Mouse (Mus musculus) erythroid progenitor cell, adult 5-6 weeks (primary cell): Measurements from ENCODE around the gene Capns2. TPM values are rescaled to one million over a fixed set of nuclear protein-coding genes. Genes with fewer than 3 reads are reported as not detected.

Source experiments
- ATAC-seq: replicated peaks from 2 replicates; pipeline ENCODE4 v1.8.0; 2016; ENCODE audit warnings: moderate number of reproducible peaks, mild to moderate bottlenecking, moderate TSS enrichment, inconsistent platforms; ENCODE audit not compliant: poor library complexity, low FRiP score, severe bottlenecking
- total RNA-seq, 2 experiments: library from RNA; stranded (forward) in 1 of 2; stranded (reverse) in 1 of 2; fragments of 150-400 nt in 1 of 2; fragments of 186-747, 209-891 nt in 1 of 2; gene quantifications; 2 replicates each; pipeline versions ENCODE4 v1.2.3 to v1.2.4; 2015 to 2017; ENCODE audit warnings: low replicate concordance in 2 of 2

Gene Capns2
- total RNA-seq, 2 experiments from 2014 or later, result not detected

- ATAC-seq, result no peak
Observed at GRCm38 (mm10) chr8:92902981-92903380, 1.8 kb downstream of the Capns2 start.

DNA sequence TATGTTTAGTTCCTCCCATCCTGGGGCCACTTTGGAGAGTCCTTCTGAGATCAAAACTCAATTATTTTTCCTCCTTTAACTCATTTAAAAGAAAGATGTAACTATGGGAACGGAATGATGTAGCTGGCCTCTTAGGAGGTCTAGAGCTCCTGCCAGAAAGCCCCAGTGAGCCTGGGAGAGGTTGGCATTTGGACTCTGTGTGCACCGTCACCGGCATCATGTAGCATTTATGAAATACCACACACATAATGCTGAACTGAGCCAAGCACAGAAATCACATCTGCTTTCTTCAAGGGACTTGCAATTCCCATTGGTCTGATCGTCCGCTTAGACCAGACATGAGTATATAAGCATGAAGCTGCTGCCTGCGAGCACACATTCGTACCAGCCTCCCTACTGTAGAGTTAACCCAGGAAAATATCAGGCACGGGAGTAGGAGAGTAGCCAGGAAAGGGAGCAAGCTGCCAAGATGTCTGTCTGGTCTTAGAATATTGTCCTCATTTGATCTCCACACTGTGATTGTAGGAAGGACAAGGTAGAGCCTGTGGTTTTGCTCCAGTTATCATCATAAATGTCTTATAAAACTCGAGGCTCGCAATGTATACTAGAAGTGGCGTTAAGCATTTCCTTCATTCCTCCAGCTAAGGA is 2.4 kb downstream of the Capns2 start:
- ATAC-seq, result no peak

- ATAC-seq, result no peak
Observed at GRCm38 (mm10) chr8:92906553-92906952, 5.3 kb downstream of the Capns2 start.

DNA sequence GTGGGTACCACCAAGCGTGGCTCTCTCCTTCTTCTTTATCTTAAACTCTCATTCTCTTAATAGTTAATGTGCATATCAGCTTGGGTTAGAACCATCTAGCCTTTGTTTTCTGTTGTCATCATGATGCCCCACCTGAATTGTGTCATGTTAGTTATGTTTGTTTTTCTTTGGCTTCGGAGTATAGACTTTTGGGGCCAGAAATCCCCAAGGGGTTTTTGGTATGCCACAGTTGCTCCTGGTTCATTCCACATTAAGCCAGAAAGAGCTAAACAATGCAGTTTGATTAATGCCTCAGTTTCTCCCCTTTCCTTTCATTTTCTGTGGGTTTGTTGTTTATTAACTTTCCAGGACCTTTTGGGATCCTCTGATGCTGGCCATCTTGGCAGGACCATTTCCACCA is 7.2 kb downstream of the Capns2 start:
- ATAC-seq, result no peak

- no peak for ATAC-seq
Observed at GRCm38 (mm10) chr8:92911477-92911876, 10.3 kb downstream of the Capns2 start.

DNA sequence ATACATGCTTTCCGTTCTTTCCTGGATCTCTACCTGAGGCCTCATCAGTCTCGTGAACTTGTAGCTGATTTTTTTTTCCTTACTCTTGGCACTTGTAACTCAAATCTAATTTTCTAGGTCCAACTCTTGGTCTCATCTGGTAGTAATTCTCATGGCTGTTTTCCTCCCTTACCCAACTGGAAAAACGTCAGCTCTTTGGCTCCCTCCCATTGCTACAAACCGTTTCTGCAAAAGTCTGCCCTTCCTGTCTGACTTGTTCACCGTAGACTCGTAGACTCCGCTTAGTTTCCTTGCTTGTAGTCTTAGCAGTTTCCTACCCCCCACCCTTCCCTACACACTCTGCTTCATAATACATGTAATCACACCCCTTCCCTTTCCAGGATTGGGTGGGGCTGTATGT is 12.2 kb downstream of the Capns2 start:
- ATAC-seq, result no peak

GRCm38 (mm10) chr8:92916082-92916481 is 14.9 kb downstream of the Capns2 start:
- no peak for ATAC-seq

DNA sequence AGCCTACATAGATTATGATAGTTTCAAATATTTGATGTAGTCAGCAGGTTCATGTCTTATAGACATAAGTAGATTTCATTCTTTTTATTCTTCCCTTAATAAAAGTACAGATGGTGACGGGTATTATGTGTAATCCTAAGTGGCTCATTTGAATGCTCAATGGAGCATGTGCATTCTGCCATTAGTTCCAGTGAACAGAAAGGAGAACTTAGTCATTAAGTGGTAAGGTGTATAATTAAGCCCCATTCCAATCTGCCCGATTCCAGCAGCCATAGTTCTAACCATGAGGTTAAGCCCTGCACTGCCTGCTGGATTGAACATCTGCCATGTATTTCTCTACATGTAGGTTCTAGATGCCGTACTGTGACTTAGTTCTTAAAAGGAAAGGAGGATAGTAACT is 20.6 kb downstream of the Capns2 start:
- ATAC-seq, result no peak

- no peak for ATAC-seq
Observed at GRCm38 (mm10) chr8:92928986-92929385, 27.8 kb downstream of the Capns2 start.

DNA sequence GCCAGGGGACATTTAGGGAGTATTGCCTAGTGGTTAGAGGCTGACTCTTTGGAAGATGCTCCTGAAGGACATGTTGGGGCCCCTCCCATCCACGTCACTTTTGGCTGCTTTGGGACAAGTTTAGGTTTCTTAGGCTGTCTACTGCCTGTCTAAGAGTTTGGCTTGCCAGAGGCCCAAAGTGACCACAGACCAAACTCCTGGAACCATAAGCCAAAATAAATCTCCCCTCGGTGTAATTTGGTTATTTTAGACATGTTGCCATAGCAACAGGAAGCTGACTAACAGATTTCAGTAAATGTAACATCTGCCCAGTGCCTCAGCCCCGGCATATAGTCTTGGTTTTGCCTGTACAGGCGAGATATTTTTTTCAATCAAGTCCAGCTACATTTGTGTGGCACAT is 36.8 kb downstream of the Capns2 start:
- ATAC-seq, result no peak

DNA sequence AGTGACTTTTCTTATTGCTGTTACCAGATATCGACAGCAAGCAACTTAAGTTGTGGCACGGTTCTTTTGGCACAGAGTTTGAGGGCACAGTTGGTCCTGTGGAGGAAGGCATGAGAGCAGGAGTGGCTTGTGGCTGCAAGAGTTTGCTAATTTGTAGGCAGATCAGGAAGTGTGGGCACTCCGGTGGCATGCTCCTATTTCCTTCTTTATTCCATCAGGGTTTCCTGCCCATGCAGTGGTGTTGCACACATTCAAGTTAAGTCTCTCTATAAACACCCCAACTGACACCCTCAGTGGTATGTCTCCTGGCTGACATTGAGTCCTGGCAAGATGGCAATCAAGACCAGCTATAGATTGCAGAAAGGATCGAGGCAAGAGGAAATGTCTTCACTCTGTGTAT is 47.9 kb downstream of the Capns2 start:
- no peak for ATAC-seq

DNA sequence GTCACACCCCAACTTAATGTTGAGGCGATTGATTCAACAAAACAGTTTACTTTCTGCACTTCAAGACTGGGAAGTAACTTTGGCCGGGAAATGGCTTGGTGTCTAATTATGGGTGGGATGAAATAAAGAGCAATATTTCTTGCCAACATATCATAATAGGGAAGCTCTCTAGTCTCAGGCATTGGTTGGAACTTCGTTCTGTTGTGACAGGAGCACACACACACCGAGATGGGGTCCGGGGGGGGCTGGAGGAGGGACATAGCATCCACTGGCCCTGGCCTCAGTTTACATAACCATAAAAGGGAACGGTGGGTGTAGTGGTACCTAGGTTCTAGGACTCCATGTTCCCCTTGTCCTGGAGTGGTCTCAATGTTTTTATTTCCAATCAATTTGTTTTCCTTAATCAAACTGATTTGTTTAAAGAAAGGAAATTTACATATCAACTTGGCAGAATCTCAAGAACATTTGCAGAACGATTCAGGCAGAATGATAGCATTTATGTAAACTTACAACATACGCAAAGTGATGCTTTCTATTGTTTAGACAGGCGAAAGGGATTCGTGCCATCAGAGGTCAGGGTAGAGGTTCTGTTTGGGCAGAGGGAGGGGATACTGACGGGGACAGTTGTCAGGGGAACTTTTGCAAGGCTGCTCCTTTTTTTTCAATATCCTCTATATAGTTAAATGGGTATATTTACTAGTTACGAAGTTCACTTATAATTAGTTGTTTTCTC is 49.6 kb downstream of the Capns2 start:
- no peak for ATAC-seq

Other genes with a start within 250 kb of the Capns2 start
- gene Irx6, start 227.1 kb upstream of the Capns2 start, total RNA-seq (2015; ENCODE audit: low replicate concordance), result not detected in 2 replicates
- gene Irx6, start 227.1 kb upstream of the Capns2 start, total RNA-seq (2017; ENCODE audit: low replicate concordance), result not detected in 2 replicates
- gene Mmp2, start 74.1 kb upstream of the Capns2 start, total RNA-seq (2015; ENCODE audit: low replicate concordance), result not detected in 2 replicates
- not detected in 2 replicates for gene Mmp2, start 74.1 kb upstream of the Capns2 start, total RNA-seq (2017; ENCODE audit: low replicate concordance)
- 2.9 and 13.7 TPM in 2 replicates for gene Lpcat2, start 46.1 kb upstream of the Capns2 start, total RNA-seq (2015; ENCODE audit: low replicate concordance)
- 4.0 and 9.6 TPM in 2 replicates for gene Lpcat2, start 46.1 kb upstream of the Capns2 start, total RNA-seq (2017; ENCODE audit: low replicate concordance)
- not detected in 2 replicates for gene Slc6a2, start 58.7 kb downstream of the Capns2 start, total RNA-seq (2015; ENCODE audit: low replicate concordance)
- gene Slc6a2, start 58.7 kb downstream of the Capns2 start, total RNA-seq (2017; ENCODE audit: low replicate concordance), result not detected in 2 replicates
- not detected in 2 replicates for gene Ces1a, start 146.8 kb downstream of the Capns2 start, total RNA-seq (2015; ENCODE audit: low replicate concordance)
- not detected in 2 replicates for gene Ces1a, start 146.8 kb downstream of the Capns2 start, total RNA-seq (2017; ENCODE audit: low replicate concordance)
- not detected in 2 replicates for gene Ces1b, start 178.6 kb downstream of the Capns2 start, total RNA-seq (2015; ENCODE audit: low replicate concordance)
- not detected in 2 replicates for gene Ces1b, start 178.6 kb downstream of the Capns2 start, total RNA-seq (2017; ENCODE audit: low replicate concordance)
- gene Ces1c, start 229.9 kb downstream of the Capns2 start, total RNA-seq (2015; ENCODE audit: low replicate concordance), result 2.5 TPM in 1 of 2 replicates, not detected in the other
- gene Ces1c, start 229.9 kb downstream of the Capns2 start, total RNA-seq (2017; ENCODE audit: low replicate concordance), result not detected in 2 replicates